Mouse (Mus musculus) small intestine, adult 2 months (tissue): ENCODE measurements at regions not wholly inside any gene's neighbourhood (a gene's known extent, or its start where the extent isn't known, plus 50 kb on each side); places are given as distances from the start of the nearest gene placed in this dataset.

Experiments used
- CTCF ChIP-seq: fragments of 200-500 bp; IDR thresholded peaks from 2 replicates; pipeline ENCODE4 v1.5.1; 2012; ENCODE audit warnings: low read depth, mild to moderate bottlenecking, control low read depth, inconsistent platforms, low read length, moderate library complexity, mixed read lengths; ENCODE audit not compliant: insufficient replicate concordance, insufficient read length; ENCODE audit errors: extremely low read depth
- POLR2A ChIP-seq: fragments of 200-500 bp; IDR thresholded peaks from 2 replicates; pipeline ENCODE4 v1.6.1; 2012; ENCODE audit warnings: low read depth, mild to moderate bottlenecking, control low read depth, inconsistent platforms, low read length, moderate library complexity

GRCm38 (mm10) chr10:53466851-53467250, 87.1 kb upstream of the Cep85l start:
- TF ChIP-seq CTCF = no peak
- TF ChIP-seq POLR2A = no peak
